Mouse (Mus musculus) brain, adult 2 months (tissue): ENCODE measurements around the gene Kirrel.
"Not testable (repeated sequence)": the region's sequence is repeated elsewhere in the genome, so short reads cannot be mapped to it uniquely, and the experiment has no call there.

Source experiments
- DNase-seq: peaks from one replicate; pipeline ENCODE4 v3.0.0; 2011; ENCODE audit warnings: low read depth, low spot score

The Kirrel gene

DNA sequence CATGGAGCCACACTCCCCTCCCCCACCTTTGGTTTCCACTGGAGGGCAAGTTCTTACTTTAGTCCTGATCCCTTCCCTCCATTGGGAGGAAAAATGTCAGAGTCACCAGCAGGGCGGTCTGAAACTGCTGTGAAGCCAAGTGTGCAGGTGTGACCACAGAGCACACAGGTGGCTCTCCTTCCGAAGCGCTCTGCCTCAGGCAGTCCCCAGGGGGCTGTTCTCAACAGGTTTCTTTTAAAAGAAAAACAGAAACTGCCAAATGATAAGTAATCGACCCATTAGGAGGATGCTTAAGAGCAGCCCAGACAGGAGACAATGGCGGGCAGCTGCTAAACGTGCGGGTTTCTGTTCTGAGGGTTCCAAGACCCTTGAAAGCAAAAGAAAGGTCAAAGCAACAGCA, 37.8 kb downstream of the Kirrel start:
- DNase-seq = no peak

DNA sequence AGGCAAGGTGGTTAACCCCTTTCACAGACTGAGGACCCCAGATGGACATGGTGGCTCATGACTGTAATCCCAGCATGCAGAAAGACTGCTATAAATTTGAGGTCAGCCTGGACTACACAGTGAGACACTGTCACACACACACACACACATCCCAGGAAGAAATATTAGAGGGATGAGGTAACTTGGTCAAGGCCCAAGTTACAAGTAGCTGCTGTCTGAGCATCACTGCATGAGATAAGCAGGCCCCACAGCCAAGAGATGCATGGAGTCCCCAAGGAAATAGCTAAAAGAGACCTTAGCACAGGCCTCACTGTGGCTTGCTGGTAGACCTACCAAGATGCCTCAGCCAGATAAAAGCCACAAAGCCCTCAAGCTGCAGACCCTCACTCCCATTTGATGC, 39.6 kb downstream of the Kirrel start:
- DNase-seq = no peak

- DNase-seq = no peak
Observed at GRCm38 (mm10) chr3:87131694-87132347, 42.7 kb downstream of the Kirrel start.

GRCm38 (mm10) chr3:87130933-87131332, 43.6 kb downstream of the Kirrel start:
- DNase-seq = no peak

DNA sequence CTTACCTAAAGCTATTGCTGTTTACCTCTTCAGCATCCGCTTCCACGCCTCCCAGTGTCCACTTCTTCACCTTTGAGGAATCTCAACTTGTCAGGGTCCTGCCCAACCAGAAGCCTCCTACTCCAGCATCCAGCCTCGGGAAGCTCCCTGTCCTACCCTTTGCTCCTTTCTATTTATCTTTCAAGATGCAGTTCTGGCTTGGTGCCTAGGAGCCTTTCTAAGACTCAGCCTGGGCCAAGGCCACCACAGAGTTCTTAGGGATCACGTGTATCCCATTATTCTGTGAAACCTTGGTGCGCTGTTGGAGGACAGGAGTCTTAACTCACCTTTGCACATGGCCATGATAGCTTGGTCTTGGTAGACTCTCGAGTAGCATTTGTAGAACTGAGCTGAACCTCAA, 50.8 kb downstream of the Kirrel start:
- DNase-seq = no peak

- no peak for DNase-seq
Observed at GRCm38 (mm10) chr3:87118214-87118613, 56.3 kb downstream of the Kirrel start.

DNA sequence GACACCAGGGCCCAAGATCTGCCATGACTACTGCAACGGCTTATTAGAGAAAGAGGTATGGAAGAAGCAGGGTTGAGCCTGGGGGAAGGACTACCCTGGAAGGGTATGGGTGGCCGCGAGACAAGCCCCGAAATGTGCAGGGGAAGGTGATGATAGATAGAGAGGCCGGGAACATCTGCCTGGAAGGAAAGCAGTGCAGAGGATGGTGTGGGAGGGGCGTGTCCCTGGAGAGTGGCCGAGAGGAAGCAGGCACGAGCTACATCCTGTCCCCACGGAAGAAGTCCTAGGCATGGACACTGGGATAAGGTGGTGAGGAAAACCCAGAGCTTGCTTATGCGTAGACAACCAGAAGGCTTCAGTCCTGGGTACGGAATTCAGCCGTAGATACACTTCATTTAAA, 56.9 kb downstream of the Kirrel start:
- DNase-seq = no peak

DNA sequence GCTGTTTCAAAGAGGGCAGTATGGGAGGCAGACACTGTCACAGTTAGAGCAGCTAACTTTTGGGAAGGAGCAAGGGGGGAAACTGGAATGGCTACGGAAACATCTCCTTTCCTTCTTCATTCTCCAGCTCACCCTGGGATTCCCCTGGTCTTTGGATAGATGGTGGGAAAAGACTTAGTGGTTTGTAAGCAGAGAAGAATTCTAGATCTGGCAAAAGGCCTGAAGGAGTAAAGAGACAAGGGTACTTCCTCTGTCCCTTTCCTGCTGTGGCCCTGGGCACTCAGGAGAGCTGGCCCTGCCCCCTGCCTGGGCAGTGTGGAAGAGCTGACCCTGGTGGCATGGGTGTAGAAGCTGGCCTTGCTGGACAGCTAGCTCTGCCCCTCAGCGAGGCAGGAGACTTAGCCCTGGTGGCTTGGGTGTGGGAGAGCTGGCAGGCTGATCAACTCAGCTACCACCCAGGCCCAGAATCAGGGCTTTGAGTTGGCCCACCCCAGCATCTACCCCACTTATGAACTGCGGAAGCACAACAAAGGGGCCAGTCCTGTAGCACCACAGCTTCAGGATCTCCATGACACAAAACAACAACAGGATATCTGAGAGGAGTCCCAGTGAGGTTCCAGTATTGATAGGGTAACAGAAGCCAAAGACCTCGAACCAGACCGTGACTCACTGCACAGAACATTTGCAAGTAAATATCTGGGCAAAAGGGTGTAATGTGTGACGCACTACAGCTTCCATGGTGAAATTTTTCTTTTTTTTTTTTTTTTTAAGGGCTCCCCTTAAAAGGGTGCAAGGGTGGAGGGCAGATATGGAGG, 58.6 kb downstream of the Kirrel start:
- DNase-seq = no peak

DNA sequence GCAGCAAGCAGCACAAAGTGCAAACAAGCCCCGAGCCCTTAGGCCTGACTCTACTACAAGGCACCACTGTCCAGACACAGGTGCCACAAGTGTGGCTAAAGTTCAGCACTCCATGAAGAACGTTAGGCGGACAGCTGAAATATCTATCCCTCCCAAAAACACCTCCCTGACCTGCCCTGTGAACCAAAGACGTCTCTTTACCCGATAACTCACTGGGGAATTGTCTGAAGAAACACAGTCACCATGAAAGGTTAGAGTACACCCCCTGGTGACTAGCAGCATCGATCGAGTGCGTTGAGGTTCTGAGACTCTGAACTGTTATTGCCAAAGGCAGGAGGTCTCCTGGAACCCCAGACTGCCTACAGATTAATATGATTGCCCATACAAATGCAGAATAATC, 59.3 kb downstream of the Kirrel start:
- DNase-seq = no peak

- no peak for DNase-seq
Observed at GRCm38 (mm10) chr3:87114801-87115200, 59.7 kb downstream of the Kirrel start.

DNA sequence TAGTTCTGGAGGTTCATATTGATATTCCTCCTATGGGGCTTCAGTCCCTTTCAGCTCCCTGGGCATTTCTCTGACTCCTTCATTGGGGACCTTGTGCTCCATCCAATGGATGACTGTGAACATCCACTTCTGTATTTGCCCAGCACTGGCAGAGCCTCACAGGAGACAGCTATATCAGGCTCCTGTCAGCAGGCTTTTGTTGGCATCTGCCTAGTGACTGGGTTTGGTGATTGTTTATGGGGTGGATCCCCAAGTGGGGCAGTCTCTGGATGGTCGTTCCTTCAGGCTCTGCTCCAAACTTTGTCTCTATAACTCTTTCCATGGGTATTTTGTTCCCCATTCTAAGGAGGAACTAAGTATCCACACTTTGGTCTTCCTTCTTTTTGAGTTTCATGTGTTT, 60.7 kb downstream of the Kirrel start:
- not testable (repeated sequence) for DNase-seq

GRCm38 (mm10) chr3:87112264-87112663, 62.3 kb downstream of the Kirrel start:
- DNase-seq = no peak

- DNase-seq = peak; percentile 15
Observed at GRCm38 (mm10) chr3:87104856-87105255, 69.7 kb downstream of the Kirrel start.

GRCm38 (mm10) chr3:87102346-87102745, 72.2 kb downstream of the Kirrel start:
- DNase-seq = peak; percentile 32

DNA sequence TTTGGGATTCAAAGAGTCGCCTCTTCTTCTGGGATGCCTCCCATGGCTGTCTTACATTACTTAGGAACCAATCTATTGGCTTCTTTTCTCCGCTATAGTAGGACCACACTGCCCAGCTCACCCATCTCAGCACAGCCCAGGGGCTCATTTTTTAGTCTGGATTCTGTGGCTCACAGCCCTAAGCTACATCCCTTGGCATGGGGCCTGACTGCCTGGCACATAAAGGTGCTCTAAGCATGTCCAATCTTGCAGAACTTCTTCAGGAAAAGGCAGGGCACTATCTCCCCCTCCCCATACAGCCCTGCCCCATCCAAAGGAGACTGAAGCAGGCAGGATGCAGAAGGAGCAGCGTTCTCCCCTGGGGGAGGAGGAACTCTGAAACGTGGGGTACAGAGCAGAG, 73.6 kb downstream of the Kirrel start:
- no peak for DNase-seq

DNA sequence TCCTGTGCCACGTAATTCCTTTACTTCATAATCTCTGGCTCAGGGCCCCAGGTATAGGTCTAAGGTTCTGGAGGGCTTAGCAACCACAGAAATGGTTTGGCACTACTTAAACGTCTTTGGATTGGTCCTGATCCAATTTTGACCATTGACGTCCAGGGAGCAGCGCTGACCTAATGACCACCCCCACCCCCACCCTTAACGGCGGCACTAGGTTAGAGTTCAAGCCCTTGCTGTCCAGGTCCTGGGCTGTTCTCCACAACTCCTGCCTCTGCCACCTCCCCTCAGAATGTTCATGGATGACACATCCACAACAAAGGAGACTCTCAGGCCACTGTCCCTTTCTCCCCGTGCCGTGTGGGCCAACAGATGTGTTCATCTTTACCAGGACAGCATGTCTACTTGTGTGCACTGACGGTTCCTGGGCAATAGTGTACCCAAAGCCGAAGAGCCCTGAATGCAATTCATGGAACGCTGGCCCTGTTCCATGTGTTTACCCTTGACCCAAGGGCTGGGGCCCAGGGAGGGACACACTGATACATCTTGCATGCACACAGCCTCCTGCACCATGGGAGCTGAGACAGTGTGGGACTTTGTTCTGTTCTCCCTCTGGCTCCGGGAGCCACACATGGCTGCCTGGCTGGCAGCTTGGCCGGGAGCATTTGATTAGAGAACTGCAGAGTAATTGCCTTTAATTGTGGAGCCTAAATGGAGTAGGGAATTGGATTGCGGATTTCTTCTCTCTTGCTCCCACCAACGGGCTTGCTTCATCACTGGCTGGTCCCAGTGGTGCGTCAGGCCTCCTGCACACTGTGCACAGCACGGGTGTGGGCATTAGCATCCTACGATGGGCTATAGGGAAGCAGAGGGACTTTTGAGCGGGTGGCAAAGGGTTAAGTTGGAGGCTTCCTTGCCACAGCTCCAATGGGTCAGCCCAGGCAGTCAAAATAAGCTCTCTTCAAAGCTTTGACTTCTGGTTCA, 76.3 kb downstream of the Kirrel start:
- peak; percentile 54 for DNase-seq

GRCm38 (mm10) chr3:87097205-87097604, 77.3 kb downstream of the Kirrel start:
- DNase-seq = no peak

DNA sequence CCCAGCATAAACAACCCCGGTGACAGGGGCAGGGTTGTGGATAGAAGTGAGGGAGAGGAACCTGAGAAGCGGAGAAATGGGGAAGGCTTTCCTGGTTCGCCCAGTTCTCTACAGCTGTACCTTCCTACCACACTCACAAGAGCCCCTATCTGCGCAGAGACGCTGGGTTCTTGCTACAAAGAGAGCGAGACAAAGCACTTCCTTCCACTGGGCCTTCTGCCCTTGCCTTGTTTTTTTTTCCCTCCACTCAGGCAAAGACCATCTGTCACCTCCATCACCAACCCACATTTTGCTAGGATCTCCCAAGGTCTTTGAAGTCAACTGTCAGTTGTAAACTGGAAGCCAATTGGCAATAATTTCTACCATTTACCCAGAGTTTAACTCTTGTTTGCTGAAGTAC, 80.8 kb downstream of the Kirrel start:
- DNase-seq = peak; percentile 32

GRCm38 (mm10) chr3:87089694-87090565, 84.6 kb downstream of the Kirrel start:
- peak; percentile 77 for DNase-seq

DNA sequence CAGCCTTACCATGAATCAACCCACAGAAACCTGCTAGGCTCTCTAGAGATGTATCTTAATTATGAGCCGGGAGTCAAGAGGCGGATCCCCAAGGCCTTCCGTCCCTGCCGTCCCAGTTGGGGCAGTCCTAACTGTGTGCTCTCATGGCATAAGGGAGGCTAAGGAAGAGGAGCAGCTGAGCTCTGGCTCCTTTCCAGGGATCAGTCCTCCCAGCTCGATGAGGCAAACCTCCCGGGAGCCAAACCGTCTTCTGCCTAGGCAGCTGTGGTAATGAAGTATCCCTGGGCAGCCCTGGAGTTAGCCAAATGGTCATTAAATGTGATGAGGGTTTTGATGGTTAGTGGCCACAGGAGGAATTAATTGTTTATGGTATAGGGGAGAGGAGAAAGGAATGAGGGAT, 87.4 kb downstream of the Kirrel start:
- no peak for DNase-seq

- DNase-seq = no peak
Observed at GRCm38 (mm10) chr3:87082235-87082634, 92.3 kb downstream of the Kirrel start.
